Mouse (Mus musculus): ENCODE data around the gene Glis3. TPM values are rescaled to one million over a fixed set of nuclear protein-coding genes. Genes with fewer than 3 reads are reported as not detected.

Glis3 gene
- polyA plus RNA-seq, 1 experiment: 0.06 TPM

GRCm38 (mm10) chr19:28478055-28478454 lies 201.8 kb downstream of the Glis3 start:
- H3K36me3 ChIP-seq (replicated peaks; ENCODE audit: low read length): no peaks in the 10 kb centered on the region
- H3K9me3 ChIP-seq: peaks cover 20% of the 10 kb centered on the region
- TF ChIP-seq FLI1 (IDR thresholded peaks at IDR 0.05; ENCODE audit: low read length): no peak
- no peak overlapping the region for H3K4me3 ChIP-seq (replicated peaks)
- H3K4me1 ChIP-seq: no peaks in the 10 kb centered on the region
- H3K27me3 ChIP-seq (replicated peaks): no peaks in the 10 kb centered on the region

DNA sequence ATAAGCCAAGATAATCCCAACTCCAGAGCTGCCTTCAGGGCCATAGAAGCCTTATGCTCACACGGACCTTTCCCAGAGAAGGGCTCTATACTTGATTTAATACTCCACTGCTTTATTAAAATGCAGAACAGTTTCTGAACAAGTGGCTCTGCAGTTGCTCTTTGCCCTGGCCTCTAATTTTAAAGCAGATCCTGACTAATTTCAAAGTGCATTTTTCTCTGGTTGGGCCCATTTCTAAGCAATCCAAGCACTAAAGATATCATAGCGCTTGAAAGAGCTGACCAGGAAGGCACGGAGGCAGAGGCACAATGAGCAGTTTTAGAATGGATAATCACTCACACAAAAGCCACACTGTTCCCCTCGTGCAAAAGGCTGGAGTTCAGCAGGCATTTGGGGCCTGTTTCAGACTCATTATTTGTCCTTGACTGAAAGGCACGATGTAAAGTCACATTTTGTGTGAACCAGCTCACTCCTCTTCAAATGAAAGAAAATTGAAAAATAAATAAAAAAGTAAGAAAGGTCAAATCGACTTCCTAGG lies 202.5 kb downstream of the Glis3 start:
- no peaks in the 10 kb centered on the region for H3K4me1 ChIP-seq
- H3K4me3 ChIP-seq (replicated peaks): no peak overlapping the region

DNA sequence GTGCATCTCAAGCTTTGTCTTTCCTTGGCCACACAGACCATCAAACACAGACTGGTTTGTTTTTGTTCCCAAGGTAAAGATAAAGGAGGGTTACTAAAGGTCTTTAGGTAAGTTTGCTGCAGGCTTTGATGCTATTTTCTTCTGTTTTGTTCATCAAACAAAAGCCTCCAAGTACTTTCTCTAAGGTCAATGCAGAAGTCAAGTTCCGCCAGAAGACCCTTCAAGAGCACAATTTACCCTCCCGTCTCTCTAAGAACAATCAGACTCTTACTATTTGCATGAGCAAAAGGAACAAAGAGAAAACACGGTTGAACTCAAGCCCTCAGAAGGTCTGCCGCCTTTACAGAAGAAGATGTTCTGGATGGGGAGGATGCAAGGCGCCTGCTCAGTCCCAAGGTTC lies 206.3 kb downstream of the Glis3 start:
- no peak overlapping the region for H3K4me3 ChIP-seq (replicated peaks)
- no peaks in the 10 kb centered on the region for H3K36me3 ChIP-seq (replicated peaks; ENCODE audit: low read length)
- TF ChIP-seq FLI1 (IDR thresholded peaks at IDR 0.05; ENCODE audit: low read length) (no peak), GATA1 (IDR thresholded peaks at IDR 0.05; ENCODE audit: borderline replicate concordance, low read length) (no peak)
- H3K27me3 ChIP-seq (replicated peaks): no peaks in the 10 kb centered on the region
- H3K9me3 ChIP-seq: peaks cover 20% of the 10 kb centered on the region
- no peaks in the 10 kb centered on the region for H3K4me1 ChIP-seq

More for the DNA sequence above, 202.5 kb downstream of the Glis3 start:
- TF ChIP-seq GATA1 (IDR thresholded peaks at IDR 0.05; ENCODE audit: borderline replicate concordance, low read length) (no peak), FLI1 (IDR thresholded peaks at IDR 0.05; ENCODE audit: low read length) (no peak)
- H3K27me3 ChIP-seq (replicated peaks): no peaks in the 10 kb centered on the region
- H3K9me3 ChIP-seq: peaks cover 20% of the 10 kb centered on the region
- no peaks in the 10 kb centered on the region for H3K36me3 ChIP-seq (replicated peaks; ENCODE audit: low read length)

DNA sequence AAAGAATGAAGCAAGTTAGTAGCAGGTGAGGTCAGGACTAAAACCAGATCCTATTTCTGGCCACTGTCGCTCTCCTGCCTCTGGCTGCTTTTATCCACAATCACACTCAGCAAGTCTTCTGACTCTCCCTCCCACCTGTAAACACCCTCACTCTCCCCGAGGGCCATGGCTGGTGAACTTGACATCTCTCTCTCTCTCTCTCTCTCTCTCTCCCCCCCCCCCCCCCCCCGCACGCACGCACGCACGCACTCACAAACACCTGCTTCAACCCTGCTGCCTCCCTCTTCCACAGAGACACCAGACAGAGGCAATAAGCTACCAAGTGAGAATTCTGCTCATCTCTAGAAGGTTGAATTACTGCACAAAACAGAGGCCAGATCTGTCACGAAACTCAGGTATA lies 208.7 kb downstream of the Glis3 start:
- no peak overlapping the region for H3K4me3 ChIP-seq (replicated peaks)

DNA sequence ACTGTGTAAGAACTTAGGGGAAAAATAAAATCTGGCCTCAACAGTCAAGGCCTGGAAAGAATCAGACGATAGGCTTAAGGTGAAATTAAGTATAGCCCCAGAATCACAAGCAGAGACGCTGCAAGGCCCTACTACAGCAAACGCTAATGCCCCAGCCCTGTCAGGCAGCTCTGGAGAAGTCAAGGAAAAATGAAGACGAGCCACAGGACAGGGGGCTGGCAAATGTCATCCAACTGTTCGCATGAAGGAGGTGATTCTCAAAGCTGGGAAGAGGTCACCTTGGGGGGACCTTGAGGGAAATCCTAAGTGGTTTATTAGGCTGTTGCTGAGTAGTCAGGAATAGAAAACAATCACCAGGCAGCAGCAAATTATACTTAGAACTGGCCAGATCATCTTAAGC lies 214.1 kb downstream of the Glis3 start:
- Histone ChIP-seq H3K9me3 (no peaks in the 10 kb centered on the region), H3K4me1 (no peaks in the 10 kb centered on the region), H3K36me3 (replicated peaks; ENCODE audit: low read length) (no peaks in the 10 kb centered on the region), H3K4me3 (replicated peaks) (no peak overlapping the region), H3K27me3 (replicated peaks) (no peaks in the 10 kb centered on the region)
- TF ChIP-seq FLI1 (IDR thresholded peaks at IDR 0.05; ENCODE audit: low read length) (no peak), GATA1 (IDR thresholded peaks at IDR 0.05; ENCODE audit: borderline replicate concordance, low read length) (no peak)

More for the DNA sequence above, 208.7 kb downstream of the Glis3 start:
- no peaks in the 10 kb centered on the region for H3K27me3 ChIP-seq (replicated peaks)
- TF ChIP-seq FLI1 (IDR thresholded peaks at IDR 0.05; ENCODE audit: low read length): no peak
- no peak for TF ChIP-seq GATA1 (IDR thresholded peaks at IDR 0.05; ENCODE audit: borderline replicate concordance, low read length)
- no peaks in the 10 kb centered on the region for H3K4me1 ChIP-seq
- H3K9me3 ChIP-seq: peaks cover 10% of the 10 kb centered on the region
- no peaks in the 10 kb centered on the region for H3K36me3 ChIP-seq (replicated peaks; ENCODE audit: low read length)

- H3K36me3 ChIP-seq (replicated peaks; ENCODE audit: low read length): no peaks in the 10 kb centered on the region
- TF ChIP-seq GATA1 (IDR thresholded peaks at IDR 0.05; ENCODE audit: borderline replicate concordance, low read length): no peak
- H3K27me3 ChIP-seq (replicated peaks): no peaks in the 10 kb centered on the region
- peaks cover 3% of the 10 kb centered on the region; the same call in 1 of the 2 replicates for H3K9me3 ChIP-seq
- H3K4me3 ChIP-seq (replicated peaks): no peak overlapping the region
- no peaks in the 10 kb centered on the region for H3K4me1 ChIP-seq
Measured at GRCm38 (mm10) chr19:28454331-28454730, 225.5 kb downstream of the Glis3 start.

GRCm38 (mm10) chr19:28452951-28453520 lies 226.8 kb downstream of the Glis3 start:
- TF ChIP-seq FLI1 (IDR thresholded peaks at IDR 0.05; ENCODE audit: low read length) (no peak), GATA1 (IDR thresholded peaks at IDR 0.05; ENCODE audit: borderline replicate concordance, low read length) (no peak)
- Histone ChIP-seq H3K27me3 (replicated peaks) (no peaks in the 10 kb centered on the region), H3K36me3 (replicated peaks; ENCODE audit: low read length) (no peaks in the 10 kb centered on the region), H3K4me3 (replicated peaks) (no peak overlapping the region), H3K9me3 (peaks cover 3% of the 10 kb centered on the region; the same call in 1 of the 2 replicates), H3K4me1 (no peaks in the 10 kb centered on the region)

GRCm38 (mm10) chr19:28448811-28449210 lies 231.1 kb downstream of the Glis3 start:
- TF ChIP-seq GATA1 (IDR thresholded peaks at IDR 0.05; ENCODE audit: borderline replicate concordance, low read length) (no peak), FLI1 (IDR thresholded peaks at IDR 0.05; ENCODE audit: low read length) (no peak)
- peaks cover 12% of the 10 kb centered on the region; the same call in 1 of the 2 replicates for H3K9me3 ChIP-seq

DNA sequence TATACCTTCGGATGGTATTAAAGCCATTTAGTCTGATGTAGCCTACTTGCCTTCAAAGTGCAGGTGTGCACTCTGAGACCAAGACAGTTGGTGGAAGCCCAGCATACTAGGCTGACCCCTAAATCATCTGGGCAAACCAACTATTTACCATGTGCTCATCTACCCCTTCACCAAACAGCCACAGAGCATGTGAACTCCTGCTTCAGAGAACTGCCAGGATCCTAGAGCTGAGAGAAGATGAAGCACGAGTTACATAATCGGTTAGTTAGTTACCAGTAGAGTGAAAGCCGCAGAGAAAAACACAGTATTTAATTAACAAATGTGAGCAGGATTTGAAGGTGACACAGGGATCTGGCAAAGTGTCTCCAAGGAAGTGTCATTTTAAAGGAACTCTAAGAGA lies 237.7 kb downstream of the Glis3 start:
- no peaks in the 10 kb centered on the region for H3K36me3 ChIP-seq (replicated peaks; ENCODE audit: low read length)
- no peaks in the 10 kb centered on the region for H3K4me1 ChIP-seq
- H3K9me3 ChIP-seq: peaks cover 9% of the 10 kb centered on the region; the same call in 1 of the 2 replicates
- TF ChIP-seq FLI1 (IDR thresholded peaks at IDR 0.05; ENCODE audit: low read length) (no peak), GATA1 (IDR thresholded peaks at IDR 0.05; ENCODE audit: borderline replicate concordance, low read length) (no peak)
- no peak overlapping the region for H3K4me3 ChIP-seq (replicated peaks)
- no peaks in the 10 kb centered on the region for H3K27me3 ChIP-seq (replicated peaks)

More at GRCm38 (mm10) chr19:28448811-28449210, 231.1 kb downstream of the Glis3 start:
- Histone ChIP-seq H3K4me3 (replicated peaks) (no peak overlapping the region), H3K36me3 (replicated peaks; ENCODE audit: low read length) (no peaks in the 10 kb centered on the region), H3K4me1 (no peaks in the 10 kb centered on the region), H3K27me3 (replicated peaks) (no peaks in the 10 kb centered on the region)

GRCm38 (mm10) chr19:28436457-28437148 lies 243.3 kb downstream of the Glis3 start:
- peak overlapping the region; percentile 4 for H3K4me3 ChIP-seq (replicated peaks)
- H3K36me3 ChIP-seq (replicated peaks; ENCODE audit: low read length): no peaks in the 10 kb centered on the region
- no peaks in the 10 kb centered on the region for H3K27me3 ChIP-seq (replicated peaks)
- H3K4me1 ChIP-seq: no peaks in the 10 kb centered on the region
- TF ChIP-seq FLI1 (IDR thresholded peaks at IDR 0.05; ENCODE audit: low read length) (no peak), GATA1 (IDR thresholded peaks at IDR 0.05; ENCODE audit: borderline replicate concordance, low read length) (no peak)
- H3K9me3 ChIP-seq: peaks cover 4% of the 10 kb centered on the region
